Mouse (Mus musculus): Measurements from ENCODE around the gene Sema3b. TPM values are rescaled to one million over a fixed set of nuclear protein-coding genes. Genes with fewer than 3 reads are reported as not detected.
"Not testable (repeated sequence)": the region's sequence is repeated elsewhere in the genome, so short reads cannot be mapped to it uniquely, and the experiment has no call there.

Sema3b gene
- total RNA-seq, 2 experiments from 2014 or later = 3.2 to 3.8 TPM

GRCm38 (mm10) chr9:107577871-107578270 lies 31.2 kb downstream of the Sema3b start:
- DNase-seq (ENCODE audit: low spot score in 2 of 2) = no peak
- intact Hi-C loops (cut with DNase I) = no loop called here

GRCm38 (mm10) chr9:107576357-107577107 lies 32.5 kb downstream of the Sema3b start, which contains the start of gene Hyal1:
Gene Hyal1 (plus strand): TSS chr9:107576927.
- peak in 1 of 2 experiments; percentile 57 for DNase-seq (ENCODE audit: low spot score in 2 of 2)
- intact Hi-C loops (cut with DNase I) = no loop called here

GRCm38 (mm10) chr9:107575579-107576356 lies 33.3 kb downstream of the Sema3b start:
- DNase-seq (ENCODE audit: low spot score in 2 of 2) = no peak
- intact Hi-C loops (cut with DNase I) = no loop called here

- DNase-seq (ENCODE audit: low spot score in 2 of 2); intact Hi-C loops (cut with DNase I): not testable (repeated sequence)
These were observed 35.3 kb downstream of the Sema3b start for GRCm38 (mm10) chr9:107573774-107574173.

GRCm38 (mm10) chr9:107572327-107572662 lies 36.7 kb downstream of the Sema3b start:
- intact Hi-C loops (cut with DNase I) = no loop called here
- no peak for DNase-seq (ENCODE audit: low spot score in 2 of 2)

- no peak for DNase-seq (ENCODE audit: low spot score in 2 of 2)
- intact Hi-C loops (cut with DNase I) = no loop called here
These were observed 37.3 kb downstream of the Sema3b start for GRCm38 (mm10) chr9:107571534-107572326.

GRCm38 (mm10) chr9:107570845-107571244 lies 38.2 kb downstream of the Sema3b start:
- DNase-seq (ENCODE audit: low spot score in 2 of 2) = no peak
- intact Hi-C loops (cut with DNase I) = no loop called here

GRCm38 (mm10) chr9:107570016-107570415 lies 39.0 kb downstream of the Sema3b start:
- no peak for DNase-seq (ENCODE audit: low spot score in 2 of 2)

GRCm38 (mm10) chr9:107569270-107569669 lies 39.8 kb downstream of the Sema3b start:
- intact Hi-C loops (cut with DNase I) = no loop called here
- no peak for DNase-seq (ENCODE audit: low spot score in 2 of 2)

More at GRCm38 (mm10) chr9:107570016-107570415, 39.0 kb downstream of the Sema3b start:
- intact Hi-C loops (cut with DNase I) = no loop called here

GRCm38 (mm10) chr9:107568331-107569261 lies 40.4 kb downstream of the Sema3b start:
- peak; percentile 81 to 82 for DNase-seq (ENCODE audit: low spot score in 2 of 2)
- intact Hi-C loops (cut with DNase I) = no loop called here

- intact Hi-C loops (cut with DNase I) = no loop called here
These were observed 41.2 kb downstream of the Sema3b start, which contains the start of gene Hyal2 for GRCm38 (mm10) chr9:107567702-107568319. Gene Hyal2 (plus strand): TSS chr9:107567945.

GRCm38 (mm10) chr9:107566855-107567254 lies 42.2 kb downstream of the Sema3b start:
- no peak for DNase-seq (ENCODE audit: low spot score in 2 of 2)

More at GRCm38 (mm10) chr9:107567702-107568319, 41.2 kb downstream of the Sema3b start, which contains the start of gene Hyal2:
- no peak for DNase-seq (ENCODE audit: low spot score in 2 of 2)

GRCm38 (mm10) chr9:107566041-107566709 lies 42.9 kb downstream of the Sema3b start:
- intact Hi-C loops (cut with DNase I) = no loop called here
- peak; percentile 76 to 81 for DNase-seq (ENCODE audit: low spot score in 2 of 2)

More at GRCm38 (mm10) chr9:107566855-107567254, 42.2 kb downstream of the Sema3b start:
- intact Hi-C loops (cut with DNase I) = no loop called here

- intact Hi-C loops (cut with DNase I); DNase-seq (ENCODE audit: low spot score in 2 of 2): not testable (repeated sequence)
These were observed 43.5 kb downstream of the Sema3b start for GRCm38 (mm10) chr9:107565556-107565955.

GRCm38 (mm10) chr9:107563029-107563581 lies 45.9 kb downstream of the Sema3b start, which contains the start of gene Tusc2:
Gene Tusc2 (plus strand): TSS chr9:107563255.
- DNase-seq (ENCODE audit: low spot score in 2 of 2) = peak; percentile 96 to 97
- intact Hi-C loops (cut with DNase I) = no loop called here

- intact Hi-C loops (cut with DNase I) = no loop called here
- DNase-seq (ENCODE audit: low spot score in 2 of 2) = no peak
These were observed 52.7 kb downstream of the Sema3b start for GRCm38 (mm10) chr9:107556346-107556745.

- DNase-seq (ENCODE audit: low spot score in 2 of 2) = no peak
- intact Hi-C loops (cut with DNase I) = no loop called here
These were observed 53.3 kb downstream of the Sema3b start for GRCm38 (mm10) chr9:107555701-107556100.
